Mouse (Mus musculus): ENCODE results near the gene Ncor2.

DNA sequence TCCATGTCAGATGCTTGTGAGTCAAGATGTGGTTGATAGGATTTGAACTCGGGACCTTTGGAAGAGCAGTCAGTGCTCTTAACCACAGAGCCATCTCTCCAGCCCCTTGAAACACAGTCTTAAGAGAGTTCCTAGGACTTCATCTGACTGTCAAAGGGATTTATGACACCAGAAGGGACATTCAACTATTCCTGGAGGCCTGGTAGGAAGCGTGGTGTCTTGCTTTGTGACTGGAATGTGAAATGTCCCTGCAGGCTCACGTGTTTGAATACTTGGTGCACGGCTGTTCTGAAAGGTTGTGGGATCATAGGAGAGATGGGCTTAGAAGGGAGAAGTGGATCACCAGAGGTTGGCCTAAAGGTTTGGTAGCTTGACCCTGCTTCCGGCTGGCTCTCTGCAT lies 192.4 kb downstream of the Ncor2 start:
- no peak for TF ChIP-seq CTCF (IDR thresholded peaks at IDR 0.05; ENCODE audit: low read depth, low read length)
- TF ChIP-seq POLR2A (IDR thresholded peaks at IDR 0.05; ENCODE audit: extremely low read depth, insufficient read depth, low read length), result no peak
